Mouse (Mus musculus): ENCODE data around the gene Atp9a.

Gene Atp9a

GRCm38 (mm10) chr2:168738854-168739253 is 3.4 kb downstream of the Atp9a start:
- DNase-seq, result peak in 1 of 2 experiments; percentile 29

DNA sequence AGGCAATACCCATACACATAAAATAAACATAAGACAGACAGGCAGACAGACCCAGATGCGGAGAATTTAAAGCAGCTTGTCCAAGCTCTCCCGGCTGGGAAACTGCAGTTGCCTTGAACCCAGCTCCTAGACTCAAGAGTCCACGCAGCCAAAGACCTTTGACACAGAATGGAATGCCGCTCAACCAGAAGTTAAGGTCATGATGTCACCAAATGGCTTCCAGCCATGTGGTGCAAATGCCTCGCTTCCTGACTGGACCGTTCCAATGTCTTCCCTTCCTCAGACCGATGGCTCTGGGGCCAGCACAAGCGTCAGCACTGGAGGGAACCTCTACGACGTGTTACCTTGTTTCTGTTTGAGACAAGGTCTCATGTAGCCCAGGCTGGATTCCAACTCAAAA is 4.3 kb downstream of the Atp9a start:
- peak; percentile 82 for DNase-seq

GRCm38 (mm10) chr2:168734023-168734422 is 8.2 kb downstream of the Atp9a start:
- peak; percentile 73 to 85 for DNase-seq

DNA sequence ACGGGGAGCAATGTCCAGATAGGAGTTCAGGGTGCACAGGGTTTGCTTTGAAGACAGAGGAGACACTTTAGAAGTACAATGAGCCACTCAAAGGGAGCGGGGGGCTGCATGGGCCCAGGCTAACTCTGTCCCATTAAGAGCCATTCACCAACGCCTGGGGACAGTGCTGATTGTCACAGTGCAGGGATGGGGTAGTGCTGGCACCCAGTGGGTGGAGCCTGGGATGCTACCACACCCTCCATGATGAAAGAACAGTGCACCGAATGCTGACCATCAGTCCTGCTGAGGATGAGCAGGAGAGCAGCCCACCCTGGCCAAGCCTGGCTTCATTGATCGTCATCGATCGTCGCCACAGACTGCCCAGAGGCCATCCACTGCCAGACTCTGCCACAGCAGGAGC is 11.0 kb downstream of the Atp9a start:
- DNase-seq, result peak in 1 of 2 experiments; percentile 18

GRCm38 (mm10) chr2:168729736-168730135 is 12.5 kb downstream of the Atp9a start:
- peak in 1 of 2 experiments; percentile 57 for DNase-seq

- no peak for DNase-seq
Measured at GRCm38 (mm10) chr2:168728045-168728444, 14.2 kb downstream of the Atp9a start.

GRCm38 (mm10) chr2:168726007-168726406 is 16.2 kb downstream of the Atp9a start:
- peak; percentile 86 to 88 for DNase-seq

DNA sequence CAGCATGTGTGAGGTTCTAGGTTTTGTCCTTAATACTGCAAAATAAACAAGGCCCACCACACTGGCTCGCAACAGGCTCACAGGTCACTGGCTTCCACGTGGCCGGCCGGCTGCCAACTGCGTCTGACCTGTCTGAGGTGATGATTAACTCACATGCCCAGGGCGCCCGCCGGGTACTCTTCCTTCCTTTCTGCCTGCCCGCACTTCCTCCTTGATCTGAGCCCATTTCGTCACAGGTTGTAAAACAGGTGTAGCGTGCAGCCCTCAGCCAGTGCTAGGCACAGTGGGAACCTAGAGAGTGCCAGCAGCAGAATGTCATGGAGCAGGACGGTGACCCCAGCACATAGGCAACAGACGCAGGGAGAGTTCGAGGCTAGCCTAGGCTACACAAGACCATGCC is 20.9 kb downstream of the Atp9a start:
- peak; percentile 91 to 94 for DNase-seq

DNA sequence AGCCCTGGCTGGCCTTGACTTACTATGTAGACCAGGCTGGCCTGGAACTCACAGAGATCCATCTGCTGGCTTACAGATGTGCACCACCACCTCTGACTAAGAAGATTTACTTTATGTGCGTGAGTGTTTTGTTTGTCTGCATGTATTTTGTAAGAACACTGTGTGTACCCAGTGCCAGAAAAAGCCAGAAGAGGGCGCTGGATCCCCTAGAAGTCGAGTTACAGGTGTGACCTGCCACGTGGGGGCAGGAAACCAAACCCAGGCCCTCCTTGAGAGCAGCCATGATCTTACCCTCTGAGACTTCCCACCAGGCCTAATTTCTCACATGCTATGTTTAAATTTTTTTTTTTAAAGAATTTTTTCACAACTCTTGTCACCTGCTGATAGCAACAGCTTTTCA is 22.5 kb downstream of the Atp9a start:
- DNase-seq, result peak in 1 of 2 experiments; percentile 34

GRCm38 (mm10) chr2:168718735-168719134 is 23.5 kb downstream of the Atp9a start:
- no peak for DNase-seq

- DNase-seq, result no peak
Measured at GRCm38 (mm10) chr2:168718267-168718666, 23.9 kb downstream of the Atp9a start.

GRCm38 (mm10) chr2:168712199-168713176 is 29.7 kb downstream of the Atp9a start:
- no peak for DNase-seq

- no peak for DNase-seq
Measured at GRCm38 (mm10) chr2:168710979-168711378, 31.2 kb downstream of the Atp9a start.

DNA sequence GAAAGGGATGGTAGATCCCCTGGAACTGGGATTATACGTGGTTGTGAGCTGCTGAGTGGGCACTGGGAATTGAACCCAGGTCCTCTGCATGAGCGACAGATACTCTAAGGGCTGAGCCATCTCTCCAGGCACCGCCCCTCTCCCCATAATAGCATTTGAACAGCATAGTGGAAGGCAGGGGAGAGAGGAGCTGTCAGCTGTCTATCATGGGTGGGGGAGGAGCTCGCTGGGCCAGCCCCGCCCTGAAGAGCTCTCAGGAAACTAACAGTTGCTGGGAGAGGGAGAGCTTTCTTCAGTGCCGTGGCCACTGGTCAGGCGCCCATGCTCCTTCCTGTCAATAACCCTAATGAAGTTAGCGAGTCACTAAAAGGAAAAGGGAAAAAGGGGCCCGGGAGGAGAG is 34.4 kb downstream of the Atp9a start:
- DNase-seq, result no peak

DNA sequence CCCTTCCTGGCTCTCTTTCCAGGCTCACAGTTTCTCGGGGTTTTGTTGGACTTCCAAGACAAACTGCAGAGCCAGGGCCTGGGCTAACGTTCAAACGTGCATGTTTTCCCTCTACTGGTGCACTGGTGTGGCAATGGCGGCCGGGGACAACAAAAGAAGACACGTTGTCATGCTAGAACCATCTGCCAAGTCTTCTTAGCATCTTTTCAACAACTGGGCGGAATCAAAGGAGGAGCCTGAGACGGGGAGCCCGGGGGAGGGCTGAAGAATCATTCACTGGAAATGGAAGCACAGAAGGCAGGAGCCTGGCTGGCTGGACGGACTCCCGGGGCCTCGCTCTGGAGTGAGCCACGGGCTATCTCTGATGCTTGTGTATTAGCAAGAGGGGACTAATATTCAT is 39.9 kb downstream of the Atp9a start:
- no peak for DNase-seq

GRCm38 (mm10) chr2:168695027-168695403 is 47.2 kb downstream of the Atp9a start:
- DNase-seq, result no peak

DNA sequence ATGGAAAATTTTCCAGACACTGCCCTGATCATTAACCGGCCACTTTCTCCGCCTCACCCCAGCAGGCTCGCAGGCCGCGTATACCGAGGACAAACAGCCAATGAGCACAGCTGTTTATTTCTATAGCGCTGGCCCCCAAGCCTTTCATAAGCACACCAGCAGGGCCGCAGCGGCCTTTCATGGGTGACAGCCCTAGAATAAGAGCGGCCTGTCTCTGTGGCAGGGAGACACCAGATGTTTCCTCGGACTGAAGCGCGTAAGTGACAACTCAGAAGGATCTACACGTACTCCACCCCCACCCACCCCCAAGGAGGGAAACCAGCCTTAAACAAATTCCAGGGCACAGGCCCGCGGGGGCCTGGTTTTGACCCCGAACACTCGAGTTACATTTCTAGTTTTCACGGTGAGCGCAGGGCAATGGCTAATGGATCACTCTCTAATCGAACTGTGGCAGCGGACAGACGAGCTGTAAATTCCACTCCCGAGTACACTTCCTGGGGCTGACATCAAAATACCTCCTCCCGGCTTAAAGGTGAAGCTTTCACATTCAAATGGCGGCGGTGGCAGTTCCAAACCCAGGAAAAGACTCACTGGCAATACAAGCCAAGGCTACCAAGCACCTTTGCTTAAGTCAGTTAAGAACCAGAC is 47.7 kb downstream of the Atp9a start:
- DNase-seq, result no peak

- DNase-seq, result peak; percentile 37 to 84
Measured at GRCm38 (mm10) chr2:168691774-168692173, 50.4 kb downstream of the Atp9a start.

DNA sequence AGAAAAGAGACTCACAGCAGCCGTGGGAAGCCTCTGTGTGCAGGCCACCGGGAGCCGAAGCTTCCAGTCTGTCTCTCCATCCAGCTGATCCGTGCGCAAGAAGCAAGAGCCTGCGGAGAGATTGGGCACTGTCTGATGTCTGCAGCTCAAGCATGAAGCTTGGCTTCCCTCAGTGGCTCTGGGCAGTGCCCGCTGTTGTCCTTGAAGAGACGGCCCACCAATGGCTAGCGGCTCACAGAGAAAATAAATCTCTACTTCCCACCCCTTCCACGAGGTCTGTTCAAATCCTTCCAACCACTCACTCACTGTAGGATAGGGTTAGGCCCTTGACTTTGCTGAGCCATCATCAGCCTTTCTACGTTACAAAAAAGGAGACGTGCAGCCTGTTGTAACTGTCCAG is 54.9 kb downstream of the Atp9a start:
- DNase-seq, result no peak

GRCm38 (mm10) chr2:168685909-168686308 is 56.3 kb downstream of the Atp9a start:
- DNase-seq, result no peak

- no peak for DNase-seq
Measured at GRCm38 (mm10) chr2:168684695-168685094, 57.5 kb downstream of the Atp9a start.

GRCm38 (mm10) chr2:168683520-168684150 is 58.6 kb downstream of the Atp9a start:
- no peak for DNase-seq

DNA sequence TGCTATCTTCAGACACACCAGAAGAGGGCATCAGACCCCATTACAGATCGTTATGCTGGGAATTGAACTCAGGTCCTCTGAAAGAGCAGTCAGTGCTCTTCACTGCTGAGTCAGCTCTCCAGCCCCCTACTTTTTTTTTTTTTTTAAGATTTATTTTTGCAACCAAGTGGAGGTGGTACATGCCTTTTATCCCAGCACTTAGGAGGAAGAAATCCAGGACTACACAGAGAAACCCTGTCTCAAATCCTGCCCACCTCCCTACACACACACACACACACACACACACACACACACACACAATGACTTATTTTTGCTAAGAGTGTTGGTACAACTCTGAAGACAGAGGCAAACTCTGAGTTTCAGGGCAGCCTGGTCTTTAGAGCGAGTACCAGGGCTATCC is 59.5 kb downstream of the Atp9a start:
- no peak for DNase-seq

- DNase-seq, result no peak
Measured at GRCm38 (mm10) chr2:168681531-168681930, 60.7 kb downstream of the Atp9a start.

Data from kidney, postnatal 36 days (tissue).